Mouse (Mus musculus) T-cell, adult 2 months (primary cell): Measurements from ENCODE around the gene Epha4.

Experiments
- DNase-seq: peaks from one replicate; pipeline ENCODE4 v3.0.0; 2022; ENCODE audit warnings: low spot score

Gene Epha4

DNA sequence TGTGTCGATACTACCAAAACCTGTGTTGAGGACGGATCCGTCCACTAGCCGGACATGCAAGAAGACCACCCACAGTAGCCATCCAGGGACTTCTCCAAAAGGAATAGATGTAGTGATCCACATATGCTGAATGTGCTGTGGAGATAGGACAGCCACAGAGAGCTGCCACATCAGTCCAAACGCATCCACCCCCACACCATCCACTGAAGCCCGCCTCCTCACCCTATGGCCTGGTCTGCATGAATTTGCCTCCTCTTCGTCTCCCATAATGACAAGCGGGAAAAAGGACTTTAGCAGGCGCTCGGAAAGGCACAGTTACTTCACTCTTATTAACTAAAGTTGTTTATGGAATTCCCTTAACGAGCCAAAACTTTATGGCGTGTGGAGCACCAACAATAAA lies 68.5 kb downstream of the Epha4 start:
- DNase-seq = no peak

DNA sequence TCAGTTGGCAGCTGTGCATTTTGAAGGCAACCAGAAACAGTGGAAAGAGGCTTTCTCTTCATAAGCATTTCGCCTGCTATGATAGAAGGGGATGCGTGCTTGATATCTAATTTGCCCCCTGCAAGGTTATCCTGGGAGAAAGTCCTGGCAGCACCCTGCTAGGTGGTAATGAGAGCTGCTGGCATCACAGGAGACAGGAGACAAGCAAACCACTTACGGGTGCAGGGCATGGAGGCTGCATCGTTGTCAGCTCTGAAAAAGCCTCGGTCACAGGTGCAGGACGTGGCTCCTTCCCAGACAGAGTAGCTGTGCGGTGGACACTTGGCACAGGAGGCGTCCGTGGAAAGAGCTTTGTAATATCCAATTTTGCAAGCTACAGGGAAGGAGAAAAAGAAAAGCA lies 70.2 kb downstream of the Epha4 start:
- DNase-seq = no peak

DNA sequence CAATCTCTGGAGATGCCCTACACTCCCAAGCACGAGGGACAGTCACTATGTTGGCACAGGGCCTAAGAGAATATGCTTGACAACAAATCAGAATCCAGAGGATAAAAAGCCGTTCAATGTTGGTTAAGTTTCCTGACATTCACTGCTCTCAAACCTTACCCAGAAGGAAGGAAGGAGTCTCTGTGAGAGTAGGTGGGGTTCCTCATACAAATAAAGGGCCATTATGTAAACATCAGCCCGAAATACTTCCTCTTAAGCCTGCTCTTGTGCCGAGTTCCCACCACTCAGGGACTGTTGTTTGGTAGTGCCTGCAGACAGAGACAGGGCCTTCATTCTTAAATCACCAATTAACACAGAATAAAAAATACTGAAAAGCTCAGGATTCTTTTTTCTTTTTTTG lies 72.9 kb downstream of the Epha4 start:
- DNase-seq = no peak

DNA sequence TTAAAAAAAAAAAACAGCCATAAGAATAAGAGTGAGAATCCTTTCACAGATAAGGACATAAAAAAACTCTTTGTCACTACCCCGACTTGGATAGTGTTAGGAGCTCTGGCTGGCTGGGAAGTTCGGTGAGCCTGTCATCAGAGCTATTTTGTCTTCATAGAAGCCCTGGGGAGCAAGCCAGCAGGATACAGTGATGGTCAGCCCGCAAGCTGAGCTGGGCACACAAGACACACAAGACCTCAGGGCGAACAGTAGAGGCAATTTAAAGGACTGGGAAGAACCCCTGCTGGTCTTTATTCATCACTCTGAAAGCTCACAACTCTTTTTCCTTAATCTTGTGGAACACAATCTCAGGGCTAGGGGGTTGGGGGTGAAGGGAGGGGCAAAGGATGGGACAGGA lies 73.5 kb downstream of the Epha4 start:
- DNase-seq = no peak

DNA sequence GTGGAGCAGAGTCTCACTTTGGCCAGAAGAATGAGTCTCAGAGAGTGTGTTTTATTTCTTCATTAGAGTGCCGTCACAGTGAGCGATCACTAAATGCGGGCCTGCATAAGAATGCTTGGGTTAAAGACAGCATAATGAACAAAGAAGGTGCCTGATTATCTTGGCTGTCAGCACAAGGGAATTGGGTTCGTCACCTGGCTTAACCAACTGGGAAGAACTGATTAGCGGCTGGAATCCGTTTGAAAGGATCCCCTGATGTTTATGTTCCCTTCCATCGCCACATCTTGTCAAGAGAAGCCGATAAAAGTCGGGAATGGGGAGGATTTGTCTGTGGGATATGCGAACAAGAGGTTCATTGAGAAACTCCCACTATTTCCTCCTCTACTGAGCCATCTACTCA lies 74.4 kb downstream of the Epha4 start:
- DNase-seq = no peak

DNA sequence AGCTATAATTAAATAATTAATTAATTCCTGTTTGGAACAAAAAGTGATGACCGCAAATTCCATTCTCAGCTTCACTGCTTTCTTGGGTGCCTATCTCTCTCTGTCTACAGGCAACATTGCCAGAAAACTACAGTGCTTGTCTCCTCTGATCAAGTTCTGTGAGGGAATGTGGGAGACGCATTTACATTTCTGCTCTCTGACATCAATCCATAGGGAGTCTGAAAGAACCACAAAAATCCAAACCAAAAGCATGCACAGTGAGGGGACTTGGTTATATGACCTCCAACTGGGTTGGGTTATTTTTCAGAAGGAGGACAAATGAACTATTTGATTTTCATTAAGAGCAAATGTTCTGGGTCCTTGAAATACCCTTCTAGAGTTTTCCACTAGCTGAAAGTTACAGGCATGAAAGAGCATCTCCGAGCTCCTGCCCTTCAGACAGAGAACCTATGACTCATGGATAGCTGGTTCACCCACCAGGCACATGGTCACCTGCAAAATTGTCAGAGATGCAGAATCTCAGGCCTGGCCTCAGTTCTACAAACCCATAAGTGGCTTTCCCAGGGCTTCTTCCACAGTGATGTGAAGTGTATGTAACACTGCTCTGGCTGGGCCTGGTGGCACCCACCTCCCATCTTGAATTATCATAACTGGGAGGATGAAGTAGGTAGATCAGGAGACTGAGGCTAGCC lies 75.4 kb downstream of the Epha4 start:
- DNase-seq = no peak

DNA sequence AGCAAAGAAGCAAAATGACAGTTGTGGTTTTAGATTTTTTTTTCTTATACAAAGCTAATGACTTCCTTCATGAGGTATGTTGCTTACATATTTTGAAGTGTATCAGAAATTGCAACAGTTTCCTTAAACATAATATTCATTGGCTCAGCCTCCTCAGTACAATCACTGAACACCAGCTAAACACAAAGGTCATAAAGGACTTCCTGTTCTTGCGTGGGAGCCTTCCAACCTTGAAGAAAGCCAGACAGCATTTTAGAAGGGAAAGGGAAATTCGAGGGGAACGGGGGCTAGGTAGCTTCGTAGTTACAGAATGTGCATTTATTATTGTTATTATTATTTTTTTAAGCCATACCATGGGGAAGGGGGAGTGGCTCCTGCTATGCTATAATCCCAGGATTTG lies 76.2 kb downstream of the Epha4 start:
- DNase-seq = no peak

DNA sequence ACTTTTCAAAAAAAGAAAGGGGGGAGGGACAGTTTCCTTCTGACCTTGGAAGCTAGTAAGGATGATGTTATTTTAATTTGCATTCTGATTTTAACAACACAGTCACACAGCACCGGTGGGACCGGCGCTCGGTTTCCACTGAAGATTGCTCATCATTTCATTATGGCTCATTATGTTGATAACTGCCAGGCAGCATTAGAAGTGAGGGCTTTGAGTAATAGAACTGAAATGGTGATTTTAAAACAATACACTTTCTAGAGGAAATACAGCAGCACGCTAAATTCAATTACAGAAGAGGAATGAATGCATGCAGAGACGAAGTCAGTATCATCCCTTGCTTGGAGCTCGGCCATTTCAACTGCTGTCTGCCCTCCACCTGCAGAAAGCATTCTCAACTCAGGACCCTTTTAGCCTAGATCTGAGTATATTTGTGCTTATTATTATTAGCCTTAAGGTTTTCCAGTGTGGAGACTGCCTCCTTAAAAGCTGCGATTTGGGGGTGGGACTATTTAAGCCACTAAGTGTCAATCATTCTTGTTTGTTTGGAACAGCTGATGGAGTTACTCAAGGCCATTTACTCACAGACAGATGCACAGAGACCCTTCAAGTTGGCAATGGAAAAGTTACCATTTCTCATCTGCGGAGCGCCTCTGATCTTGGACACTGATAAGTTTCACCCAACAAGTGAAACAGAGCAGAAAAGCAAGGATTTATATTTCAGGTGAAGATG lies 76.8 kb downstream of the Epha4 start:
- DNase-seq = no peak

DNA sequence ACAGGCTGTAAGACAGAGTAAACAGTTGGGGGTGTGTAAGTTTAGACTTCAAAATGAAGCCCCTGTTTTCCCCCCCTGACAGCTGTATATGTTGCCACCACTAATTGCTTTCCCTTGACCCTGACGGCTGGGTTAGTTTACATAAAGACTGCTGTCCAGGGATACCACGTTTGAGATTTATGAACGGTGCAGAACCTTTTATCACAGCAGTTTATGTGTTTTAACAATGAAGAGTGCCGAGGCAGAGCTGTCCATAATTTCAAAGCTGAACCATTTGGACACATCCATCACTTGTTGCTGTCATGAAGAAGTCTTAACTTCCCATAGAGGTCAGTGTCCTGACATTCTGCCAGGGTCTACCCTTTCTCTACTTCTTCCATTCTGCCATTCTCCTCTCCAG lies 79.8 kb downstream of the Epha4 start:
- no peak for DNase-seq

DNA sequence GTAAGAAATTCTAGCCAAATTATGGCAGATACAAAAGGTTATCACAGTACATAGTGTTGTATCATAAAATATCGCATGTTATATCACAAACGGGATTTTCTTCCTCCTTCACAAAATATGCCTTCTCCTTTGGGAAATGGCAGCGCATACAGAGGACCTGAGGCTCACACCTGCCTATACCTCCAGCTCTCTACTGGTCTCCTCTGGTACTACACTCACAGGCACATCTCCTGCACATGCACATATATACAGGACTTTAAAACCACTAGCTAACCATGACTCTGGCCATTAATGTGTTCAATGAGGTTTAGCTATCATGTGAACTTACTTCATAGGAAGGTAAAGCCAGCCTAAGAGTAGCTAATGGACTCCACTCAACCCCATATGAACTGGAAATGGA lies 81.7 kb downstream of the Epha4 start:
- no peak for DNase-seq

DNA sequence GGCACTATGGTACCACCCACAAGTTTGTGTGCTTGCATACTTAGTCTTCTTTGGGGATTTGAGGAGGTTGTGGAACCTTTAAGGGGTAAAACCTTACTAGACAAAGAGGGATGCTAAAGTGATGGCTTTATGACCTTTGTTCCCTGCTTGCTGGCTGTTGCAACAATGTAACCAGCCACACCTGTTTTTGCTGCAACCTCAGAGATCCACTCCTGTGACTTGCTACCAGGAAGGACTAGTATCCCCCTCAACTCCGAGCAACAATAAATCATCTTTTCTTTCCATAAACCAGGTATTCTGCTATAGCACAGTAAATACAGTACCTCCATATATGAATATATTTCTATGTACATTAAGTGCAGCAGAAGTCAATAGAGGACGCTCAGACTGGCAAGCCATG lies 82.4 kb downstream of the Epha4 start:
- no peak for DNase-seq

DNA sequence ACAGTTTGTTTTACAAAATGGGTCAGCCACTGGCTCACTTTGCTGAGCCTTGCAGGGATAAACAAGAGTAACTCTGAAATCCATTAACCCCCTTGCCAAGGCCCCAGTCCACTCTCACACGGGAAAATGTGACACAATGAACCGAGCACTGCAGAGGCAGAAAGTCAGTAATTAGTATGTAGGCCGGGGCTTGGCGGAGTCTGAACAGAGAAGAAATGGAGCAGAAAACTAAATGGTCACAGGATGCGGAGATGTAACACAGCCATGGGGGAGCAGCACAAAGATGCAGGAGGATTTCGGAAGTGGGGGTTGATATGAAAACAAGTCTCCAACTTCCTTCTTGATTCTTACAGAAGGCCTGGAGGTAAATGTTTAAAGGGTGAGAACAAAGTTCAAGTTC lies 85.7 kb downstream of the Epha4 start:
- no peak for DNase-seq

DNA sequence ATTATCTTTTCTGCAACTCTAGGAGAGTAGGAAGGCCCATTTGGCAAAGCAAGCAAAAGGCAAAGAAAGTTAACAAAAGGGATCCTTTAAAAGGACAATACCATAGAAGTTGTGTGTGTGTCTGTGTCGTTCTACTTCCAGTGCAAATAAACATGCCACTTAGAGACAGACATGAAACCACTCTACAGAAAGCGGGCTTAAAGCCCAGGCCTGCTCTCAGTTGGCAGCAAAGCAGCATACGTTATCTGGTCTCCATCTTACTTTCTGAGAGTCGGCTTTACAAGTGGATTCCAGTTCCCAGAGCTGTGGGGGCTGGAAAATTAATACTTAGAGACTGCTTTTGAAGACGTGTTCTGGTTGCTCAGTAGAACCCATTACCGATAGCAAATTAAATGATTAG lies 87.9 kb downstream of the Epha4 start:
- DNase-seq = no peak

DNA sequence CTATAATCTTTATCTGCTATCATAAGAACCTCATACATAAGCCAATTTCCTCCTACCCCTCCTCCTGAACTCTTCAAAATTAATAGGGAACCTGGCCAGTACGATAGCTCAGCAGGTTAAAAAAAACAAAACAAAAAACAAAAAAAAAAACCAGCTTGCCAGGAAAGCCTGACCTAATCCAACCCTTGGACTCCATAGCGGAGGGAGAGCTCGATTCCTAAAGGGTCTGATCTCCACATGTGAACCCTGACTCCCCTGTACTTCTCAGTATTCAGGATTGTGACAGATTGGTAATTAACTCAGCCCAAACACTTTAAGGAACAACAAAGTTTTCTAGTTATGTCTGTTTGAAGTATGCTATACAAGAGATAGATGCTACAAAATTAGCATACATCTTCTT lies 89.7 kb downstream of the Epha4 start:
- DNase-seq = no peak

DNA sequence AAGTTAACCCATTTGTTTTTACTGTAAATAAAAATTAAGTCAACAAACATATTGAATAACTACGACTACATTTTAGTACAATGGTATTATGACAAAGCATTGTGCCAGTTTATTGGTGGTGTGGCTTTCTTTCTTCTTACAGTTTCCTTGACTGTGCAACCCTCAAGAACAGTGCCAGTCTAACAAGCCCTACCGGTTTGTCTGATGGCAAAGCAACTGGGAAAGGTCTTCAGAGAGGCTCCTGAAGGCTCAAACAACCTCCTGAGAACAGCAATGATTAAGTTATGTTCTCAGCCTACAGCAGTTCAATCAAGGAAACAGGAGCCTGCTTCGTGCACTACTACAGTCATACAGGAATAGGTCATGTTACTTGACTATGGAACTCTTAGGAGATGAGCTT lies 93.8 kb downstream of the Epha4 start:
- DNase-seq = no peak

DNA sequence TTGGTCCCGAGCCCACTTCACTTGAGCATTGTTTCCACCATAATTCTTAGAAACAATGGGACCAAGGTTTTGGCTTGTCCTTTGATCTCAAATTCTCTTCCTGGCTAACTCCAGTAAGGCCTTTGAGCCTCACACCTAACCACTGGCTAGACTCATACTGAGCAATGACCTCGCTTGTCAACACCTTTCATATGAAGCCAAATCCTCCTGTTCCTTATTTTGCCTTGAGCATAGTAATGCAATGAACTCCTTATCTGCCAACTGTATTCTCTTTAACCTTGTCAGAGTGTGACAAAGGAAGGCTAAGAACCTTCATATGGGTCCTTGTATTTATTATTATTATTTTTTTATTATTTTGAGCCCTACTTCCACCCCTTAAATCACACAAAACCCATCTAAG lies 94.5 kb downstream of the Epha4 start:
- DNase-seq = no peak

DNA sequence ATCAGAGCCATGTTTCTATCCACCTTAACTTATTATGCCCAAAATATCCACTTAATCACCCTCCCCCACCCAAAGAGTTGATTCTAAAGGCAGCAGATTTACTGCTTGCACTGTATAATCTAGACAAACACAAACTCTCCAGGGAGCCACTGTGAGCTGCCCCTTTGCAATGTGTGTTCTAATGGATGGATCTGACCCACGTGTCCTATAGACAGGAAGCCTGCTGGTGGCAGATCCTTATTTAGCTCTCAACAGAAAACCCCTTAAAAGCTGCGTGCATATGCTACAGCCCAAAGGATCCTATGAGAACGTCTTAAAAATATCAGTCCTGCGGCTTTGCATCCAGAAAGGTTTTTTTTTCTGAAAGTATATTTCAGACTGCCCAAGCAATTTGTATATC lies 98.0 kb downstream of the Epha4 start:
- no peak for DNase-seq

DNA sequence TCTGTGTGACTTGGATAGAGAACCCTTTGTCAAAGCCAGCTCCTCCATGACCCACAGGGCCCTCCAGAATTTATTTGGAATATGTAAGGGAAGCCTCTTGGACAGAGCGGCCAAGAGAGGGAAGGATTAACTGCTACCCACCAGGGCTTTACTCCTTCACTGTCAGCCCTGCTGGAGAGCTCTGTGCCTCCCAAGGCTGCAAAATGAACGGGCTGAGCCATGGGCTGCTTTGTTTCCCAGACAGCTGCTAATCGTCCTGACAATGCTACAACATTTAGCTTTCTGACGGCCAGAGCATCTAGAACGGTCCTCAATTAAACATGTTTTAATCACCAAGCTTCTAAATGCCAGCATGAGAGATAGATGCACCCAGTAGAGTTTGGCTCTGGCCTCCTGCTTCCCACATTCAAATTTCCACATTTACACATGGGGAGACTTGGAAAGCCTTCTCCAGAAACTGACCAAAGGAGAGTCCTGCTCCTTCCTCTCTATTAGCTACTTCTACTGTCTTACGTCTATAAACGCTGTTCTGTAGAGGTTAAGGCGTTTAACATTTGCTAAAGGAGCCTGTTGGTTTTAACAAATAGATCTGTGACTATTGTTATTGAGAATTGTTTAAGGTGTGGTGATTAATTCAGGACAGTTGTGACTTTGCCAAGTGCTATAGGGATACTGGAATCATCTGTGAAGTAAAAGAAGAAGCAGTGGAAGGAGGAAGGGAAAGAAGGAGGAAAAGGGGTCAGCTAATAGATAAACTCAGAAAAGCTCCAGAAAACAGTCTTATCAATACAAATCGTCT lies 101.8 kb downstream of the Epha4 start:
- no peak for DNase-seq

DNA sequence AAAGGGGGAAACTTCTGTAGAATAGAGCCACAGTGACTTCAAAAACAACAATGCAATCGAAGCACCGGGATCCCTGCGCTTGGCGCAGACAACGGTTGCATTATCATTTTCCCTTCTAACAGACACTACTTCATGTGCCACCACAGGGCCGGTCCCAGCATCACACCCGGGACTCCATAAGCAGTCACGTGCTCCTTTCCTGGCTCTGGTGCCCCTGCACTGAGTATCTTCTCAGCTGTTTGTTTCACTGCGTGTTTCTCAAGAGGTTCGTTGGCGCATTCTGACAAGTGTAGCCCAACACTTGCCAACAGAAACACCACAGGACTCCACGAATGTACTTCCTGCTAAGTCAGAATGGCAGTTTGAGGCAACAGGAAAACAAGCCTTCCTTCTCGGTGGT lies 102.6 kb downstream of the Epha4 start:
- no peak for DNase-seq

DNA sequence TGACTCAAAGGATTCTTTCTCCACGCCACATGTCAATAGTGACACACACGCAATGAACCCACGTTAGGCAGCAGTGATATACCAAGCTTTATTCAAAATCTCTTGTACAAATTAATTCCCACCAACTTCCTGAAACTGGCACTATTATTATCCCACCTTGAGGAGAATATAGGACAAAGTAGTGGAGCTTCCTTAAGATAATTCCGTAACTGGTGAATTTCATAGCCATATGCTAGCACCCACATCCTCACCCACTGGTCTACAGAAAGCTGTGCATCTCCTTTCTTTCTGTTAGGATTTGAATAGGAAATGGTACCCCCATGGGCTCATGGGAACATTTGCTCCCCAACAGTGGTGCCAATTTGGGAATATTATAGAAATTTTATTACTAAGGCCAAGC lies 103.7 kb downstream of the Epha4 start:
- no peak for DNase-seq

DNA sequence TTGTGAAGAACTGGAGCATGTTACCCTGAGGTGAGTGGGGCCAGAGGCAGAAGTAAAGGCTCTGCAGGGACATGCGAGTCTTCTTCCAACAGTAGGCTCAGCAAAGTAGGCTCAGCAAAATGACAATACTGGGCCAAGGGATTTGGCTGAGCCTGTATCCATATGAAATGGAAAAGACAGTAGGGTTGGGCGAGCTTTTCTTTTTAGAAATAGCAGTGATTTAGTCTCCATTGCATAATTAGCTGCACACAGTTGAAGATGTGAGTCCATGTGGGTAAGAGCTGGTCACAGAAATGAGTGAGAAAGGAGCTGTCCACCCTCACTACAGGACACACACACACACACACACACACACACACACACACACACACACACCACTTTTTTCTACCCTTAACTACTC lies 104.2 kb downstream of the Epha4 start:
- no peak for DNase-seq

DNA sequence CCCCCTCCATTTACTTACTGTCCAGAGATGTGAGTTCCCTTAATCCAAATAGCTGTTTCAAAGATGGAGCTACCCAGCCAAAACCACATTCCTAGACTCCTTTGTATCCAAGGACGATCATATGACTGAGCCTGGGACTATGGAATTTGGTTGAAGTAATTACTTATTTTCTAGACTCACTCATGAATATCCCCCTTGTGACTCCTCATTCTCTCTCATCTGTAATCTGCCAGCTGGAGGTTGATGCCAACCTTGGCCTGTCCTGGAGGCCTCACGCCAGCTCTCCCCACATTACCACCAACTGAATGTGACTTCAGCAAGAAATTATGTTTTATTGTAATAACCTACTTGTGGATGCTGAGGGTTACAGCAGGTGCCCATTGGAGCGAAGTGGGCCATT lies 104.7 kb downstream of the Epha4 start:
- DNase-seq = no peak

DNA sequence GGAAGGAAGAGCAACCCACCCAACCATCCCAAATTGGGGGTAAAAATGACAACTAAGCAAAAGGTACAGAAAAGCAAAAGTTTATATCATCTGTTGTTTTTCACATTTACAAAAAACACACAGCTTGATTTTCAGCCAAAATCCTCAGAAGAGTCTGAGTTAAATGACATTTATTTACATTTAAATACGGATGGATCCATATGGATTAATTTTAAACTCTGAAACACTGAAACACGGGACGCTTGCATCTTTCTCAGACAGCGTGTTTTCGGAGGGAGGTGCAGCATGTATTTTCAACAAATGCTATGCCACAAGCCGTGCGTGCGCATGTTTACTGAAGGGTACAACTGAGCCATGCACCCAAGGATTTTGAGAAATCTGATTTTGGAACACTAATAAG lies 105.4 kb downstream of the Epha4 start:
- DNase-seq = no peak
